Mouse (Mus musculus): ENCODE results near the gene Cldn22. TPM values are rescaled to one million over a fixed set of nuclear protein-coding genes. Genes with fewer than 3 reads are reported as not detected.

Cldn22 gene
- 10 to 100 TPM in 1 of 2 experiments, not detected in 1; 14.7 TPM for polyA plus RNA-seq (2017; shearing (Covaris generic))

GRCm38 (mm10) chr8:47824182-47824581 is at the start of gene Cldn22:
TSS of gene Cldn22 (plus strand) at chr8:47824482.

DNA sequence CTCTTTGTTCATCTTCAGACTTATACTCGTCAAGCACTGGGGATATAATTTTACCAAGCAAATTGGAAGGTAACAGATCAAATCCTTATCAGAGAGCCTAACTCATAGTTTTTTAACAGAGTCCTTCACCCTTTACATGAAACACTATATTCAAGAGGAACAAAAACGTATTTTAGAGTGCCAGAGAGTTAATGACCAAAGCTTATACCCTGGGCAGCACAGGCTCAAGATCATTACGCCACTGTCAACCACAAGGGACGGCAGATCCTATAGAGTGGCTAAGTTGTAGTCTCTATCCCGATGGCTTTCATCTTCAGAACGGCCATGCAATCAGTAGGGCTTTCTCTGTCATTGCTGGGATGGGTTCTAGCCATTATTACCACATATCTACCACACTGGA is 2.4 kb upstream of the Cldn22 start, which contains the start of gene Cldn24:
Gene Cldn24, plus strand, starts transcription at position 301 of the 400 bp plus-strand sequence.

Other genes starting within 250 kb of the Cldn22 start
- gene Ing2, start 148.9 kb upstream of the Cldn22 start, polyA plus RNA-seq (2017; shearing (Covaris generic)) = 10 to 100 TPM; 31.7 to 33.9 TPM
- 10 to 100 TPM; 49.8 to 50.9 TPM for gene Cdkn2aip, start 110.5 kb upstream of the Cldn22 start, polyA plus RNA-seq (2017; shearing (Covaris generic))
- 1 to 10 TPM in 1 of 2 experiments, not detected in 1; 4.6 TPM for gene Cldn24, start 2.3 kb upstream of the Cldn22 start, polyA plus RNA-seq (2017; shearing (Covaris generic))
- 1 to 10 TPM in 1 of 2 experiments, under 1 TPM in 1; 0.90 to 1.8 TPM for gene Wwc2, start 166.4 kb downstream of the Cldn22 start, polyA plus RNA-seq (2017; shearing (Covaris generic))